Mouse (Mus musculus) G1E (cell line): ENCODE results near the gene Gpr160. TPM values are rescaled to one million over a fixed set of nuclear protein-coding genes. Genes with fewer than 3 reads are reported as not detected.

Source experiments
- ATAC-seq: 2 replicates; pipeline ENCODE4 v1.8.0; 2016; ENCODE audit warnings: mild to moderate bottlenecking; ENCODE audit not compliant: insufficient number of reproducible peaks, poor library complexity, low FRiP score, severe bottlenecking; ENCODE audit errors: extremely low read depth
- DNase-seq: peaks from one replicate; pipeline ENCODE4 v3.0.0; 2012; ENCODE audit warnings: low spot score
- H3K27me3 ChIP-seq: 2 replicates; pipeline ENCODE4 v1.6.1; 2012; ENCODE audit warnings: mild to moderate bottlenecking, low read length, inconsistent platforms; ENCODE audit not compliant: insufficient read depth
- H3K36me3 ChIP-seq: replicated peaks from 2 replicates; pipeline ENCODE3; 2012; ENCODE audit warnings: mild to moderate bottlenecking, inconsistent platforms
- H3K4me1 ChIP-seq: 2 replicates; pipeline ENCODE4 v1.6.1; 2012; ENCODE audit warnings: low read depth, low read length, inconsistent platforms, mixed read lengths; ENCODE audit not compliant: insufficient read depth
- H3K4me3 ChIP-seq: 2 replicates; pipeline ENCODE4 v1.5.1; 2012; ENCODE audit warnings: low read depth, mild to moderate bottlenecking, inconsistent platforms, low read length, moderate library complexity, mixed read lengths
- H3K9me3 ChIP-seq: replicated peaks from 2 replicates; pipeline ENCODE4 v1.6.1; 2012; ENCODE audit warnings: inconsistent platforms
- CTCF ChIP-seq: IDR thresholded peaks from 2 replicates; pipeline ENCODE4 v1.5.1; 2012; ENCODE audit warnings: low read depth, low read length, inconsistent platforms, mixed read lengths
- GATA1 ChIP-seq: IDR thresholded peaks from 2 replicates; pipeline ENCODE4 v1.6.1; 2012; ENCODE audit warnings: borderline replicate concordance, low read length, inconsistent platforms, mixed read lengths
- GATA2 ChIP-seq: IDR thresholded peaks from 2 replicates; pipeline ENCODE4 v1.6.1; 2012; ENCODE audit warnings: low read depth, low read length, inconsistent platforms, borderline replicate concordance
- POLR2AphosphoS5 ChIP-seq: IDR thresholded peaks from 2 replicates; pipeline ENCODE4 v1.6.1; 2012; ENCODE audit warnings: low read depth, low read length, inconsistent platforms; ENCODE audit not compliant: insufficient replicate concordance
- TAL1 ChIP-seq: conservative IDR thresholded peaks from 2 replicates; pipeline ENCODE4 v1.6.1; 2012; ENCODE audit warnings: low read depth, low read length, inconsistent platforms, mixed read lengths
- polyA plus RNA-seq: library from polyadenylated mRNA; stranded (reverse); fragments of >175 nt; gene quantifications from 2 replicates; pipeline ENCODE4 v1.2.3, GENCODE M21; 2012
- total RNA-seq, 2 experiments: library from RNA; stranded (forward) in 1 of 2; stranded (reverse) in 1 of 2; fragments of 200-1000 nt in 1 of 2; fragments of >200 nt in 1 of 2; fragmentation: Nextera tagmentation in 1 of 2; gene quantifications; 2 replicates each; pipeline ENCODE4 v1.2.3; 2014 to 2017

Gene Gpr160
- total and polyA plus RNA-seq, 3 experiments, result 0.33 TPM; not detected in 2

DNA sequence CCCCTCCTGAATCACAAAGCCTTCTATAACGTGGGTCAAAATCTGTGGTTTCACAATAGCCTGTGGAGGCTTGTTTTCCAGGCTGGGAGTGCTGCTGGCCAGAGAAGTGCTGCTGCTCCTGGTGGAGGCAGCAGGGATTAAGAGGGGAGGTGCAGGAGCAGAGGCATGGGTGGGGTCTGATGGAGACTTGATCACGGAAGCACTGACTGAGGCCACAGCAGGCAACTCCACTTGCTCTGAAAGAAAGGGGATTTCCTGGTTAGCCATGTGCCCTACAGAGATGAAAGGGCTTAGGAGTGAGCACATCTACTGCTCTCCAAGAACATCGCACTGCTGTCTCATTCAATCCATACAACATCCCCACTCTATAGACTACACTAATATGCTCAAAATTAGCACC is 74.1 kb downstream of the Gpr160 start:
- TF ChIP-seq CTCF, result no peak
- TF ChIP-seq GATA2, result no peak
- no peak for TF ChIP-seq POLR2AphosphoS5
- no peak for TF ChIP-seq GATA1
- no peak for TF ChIP-seq TAL1
- Histone ChIP-seq H3K36me3 (peaks cover 56% of the 10 kb centered on the region), H3K9me3 (no peaks in the 10 kb centered on the region), H3K4me3 (no peak overlapping the region), H3K4me1 (peaks cover 3% of the 10 kb centered on the region; the same call in 1 of the 2 replicates), H3K27me3 (no peaks in the 10 kb centered on the region)
- ATAC-seq, result no peak
- no peak for DNase-seq

DNA sequence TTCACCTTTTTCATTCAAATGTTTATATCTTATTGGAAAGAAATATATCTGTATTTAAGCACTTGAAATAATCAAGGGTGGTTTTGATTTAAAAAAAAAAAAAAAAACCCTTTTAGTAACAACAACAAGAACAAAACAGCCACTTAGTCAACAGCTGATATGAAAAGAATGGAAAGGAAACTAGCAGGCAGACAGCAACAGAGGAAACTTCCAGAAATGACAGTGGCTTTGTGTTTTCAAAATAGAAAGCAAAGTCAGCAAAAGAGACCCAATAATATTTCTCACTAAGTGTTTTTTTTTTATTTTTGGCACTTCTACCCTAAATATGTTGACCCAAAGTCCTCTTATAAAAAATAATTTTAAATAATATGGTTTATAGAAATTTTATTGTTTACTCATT is 78.6 kb downstream of the Gpr160 start:
- peaks cover 71% of the 10 kb centered on the region for H3K36me3 ChIP-seq

More for the DNA sequence above, 78.6 kb downstream of the Gpr160 start:
- no peaks in the 10 kb centered on the region for H3K27me3 ChIP-seq
- peaks cover 3% of the 10 kb centered on the region; the same call in 1 of the 2 replicates for H3K4me1 ChIP-seq
- TF ChIP-seq CTCF, result no peak
- no peak for TF ChIP-seq POLR2AphosphoS5
- no peak for TF ChIP-seq TAL1
- no peak for TF ChIP-seq GATA2
- TF ChIP-seq GATA1, result no peak
- no peak overlapping the region for H3K4me3 ChIP-seq
- H3K9me3 ChIP-seq, result no peaks in the 10 kb centered on the region
- DNase-seq (no peak), ATAC-seq (no peak)

Other genes with a start within 250 kb of the Gpr160 start
- gene Lrriq4, start 211.4 kb upstream of the Gpr160 start, total RNA-seq (2014; fragmentation: Nextera tagmentation), result not detected in 2 replicates
- 0.11 TPM in 1 of 2 replicates, not detected in the other for gene Lrriq4, start 211.4 kb upstream of the Gpr160 start, total RNA-seq (2017)
- not detected in 2 replicates for gene Lrriq4, start 211.4 kb upstream of the Gpr160 start, polyA plus RNA-seq
- not detected in 2 replicates for gene Lrrc34, start 208.1 kb upstream of the Gpr160 start, total RNA-seq (2014; fragmentation: Nextera tagmentation)
- gene Lrrc34, start 208.1 kb upstream of the Gpr160 start, total RNA-seq (2017), result not detected in 2 replicates
- gene Lrrc34, start 208.1 kb upstream of the Gpr160 start, polyA plus RNA-seq, result not detected in 2 replicates
- 1.2 TPM in 1 of 2 replicates, not detected in the other for gene Lrrc31, start 156.1 kb upstream of the Gpr160 start, total RNA-seq (2014; fragmentation: Nextera tagmentation)
- gene Lrrc31, start 156.1 kb upstream of the Gpr160 start, total RNA-seq (2017), result 1.6 and 1.7 TPM in 2 replicates
- gene Lrrc31, start 156.1 kb upstream of the Gpr160 start, polyA plus RNA-seq, result not detected in 2 replicates
- not detected in 2 replicates for gene Samd7, start 109.7 kb upstream of the Gpr160 start, total RNA-seq (2014; fragmentation: Nextera tagmentation)
- gene Samd7, start 109.7 kb upstream of the Gpr160 start, total RNA-seq (2017), result 0.16 TPM in 1 of 2 replicates, not detected in the other
- not detected in 2 replicates for gene Samd7, start 109.7 kb upstream of the Gpr160 start, polyA plus RNA-seq
- gene Sec62, start 63.1 kb upstream of the Gpr160 start, total RNA-seq (2014; fragmentation: Nextera tagmentation), result 66.2 and 68.0 TPM in 2 replicates
- gene Sec62, start 63.1 kb upstream of the Gpr160 start, total RNA-seq (2017), result 88.0 and 108 TPM in 2 replicates
- gene Sec62, start 63.1 kb upstream of the Gpr160 start, polyA plus RNA-seq, result 11.1 and 13.5 TPM in 2 replicates
- gene Phc3, start 113.5 kb downstream of the Gpr160 start, total RNA-seq (2014; fragmentation: Nextera tagmentation), result 64.3 and 71.4 TPM in 2 replicates
- gene Phc3, start 113.5 kb downstream of the Gpr160 start, total RNA-seq (2017), result 22.1 and 22.6 TPM in 2 replicates
- 1.6 and 3.2 TPM in 2 replicates for gene Phc3, start 113.5 kb downstream of the Gpr160 start, polyA plus RNA-seq
- gene Prkci, start 139.8 kb downstream of the Gpr160 start, total RNA-seq (2014; fragmentation: Nextera tagmentation), result 35.7 and 37.8 TPM in 2 replicates
- 22.0 and 24.4 TPM in 2 replicates for gene Prkci, start 139.8 kb downstream of the Gpr160 start, total RNA-seq (2017)
- gene Prkci, start 139.8 kb downstream of the Gpr160 start, polyA plus RNA-seq, result 4.8 and 5.1 TPM in 2 replicates
- gene Skil, start 239.1 kb downstream of the Gpr160 start, total RNA-seq (2014; fragmentation: Nextera tagmentation), result 19.5 and 25.8 TPM in 2 replicates
- gene Skil, start 239.1 kb downstream of the Gpr160 start, total RNA-seq (2017), result 20.0 and 27.1 TPM in 2 replicates
- gene Skil, start 239.1 kb downstream of the Gpr160 start, polyA plus RNA-seq, result 0.70 and 1.3 TPM in 2 replicates